Mouse (Mus musculus) lung, postnatal 25 days (tissue): Measurements from ENCODE around the gene Emp1.
A peak's percentile ranks its signal among the peaks of the same experiment; 100 is the strongest.

Experiments used
- DNase-seq: peaks from one replicate; pipeline ENCODE4 v3.0.0; 2022; ENCODE audit warnings: low spot score

Emp1 gene

GRCm38 (mm10) chr6:135407323-135407722, 45.0 kb downstream of the Emp1 start:
- no peak for DNase-seq

GRCm38 (mm10) chr6:135411712-135412319, 49.5 kb downstream of the Emp1 start:
- no peak for DNase-seq

- no peak for DNase-seq
Observed at GRCm38 (mm10) chr6:135412649-135413048, 50.3 kb downstream of the Emp1 start.

GRCm38 (mm10) chr6:135417459-135417858, 55.1 kb downstream of the Emp1 start:
- peak; percentile 44 for DNase-seq

GRCm38 (mm10) chr6:135418223-135418824, 56.0 kb downstream of the Emp1 start:
- no peak for DNase-seq

- no peak for DNase-seq
Observed at GRCm38 (mm10) chr6:135428246-135428645, 65.9 kb downstream of the Emp1 start.

- no peak for DNase-seq
Observed at GRCm38 (mm10) chr6:135429268-135429909, 67.0 kb downstream of the Emp1 start.

- DNase-seq, result no peak
Observed at GRCm38 (mm10) chr6:135430441-135430970, 68.2 kb downstream of the Emp1 start.
